Mouse (Mus musculus) embryonic fibroblast, embryonic 13.5 days (primary cell): ENCODE measurements around the gene Gm13289.
"Not testable (repeated sequence)": the region's sequence is repeated elsewhere in the genome, so short reads cannot be mapped to it uniquely, and the experiment has no call there.

Experiments used
- CTCF ChIP-seq: IDR thresholded peaks from 2 replicates; pipeline ENCODE4 v1.5.1; 2011; ENCODE audit warnings: mild to moderate bottlenecking, control low read depth, low read length, moderate library complexity, borderline replicate concordance; ENCODE audit not compliant: insufficient read depth
- POLR2A ChIP-seq: IDR thresholded peaks from 2 replicates; pipeline ENCODE4 v1.6.1; 2011; ENCODE audit warnings: low read depth, mild to moderate bottlenecking, control low read depth, low read length, moderate library complexity

DNA sequence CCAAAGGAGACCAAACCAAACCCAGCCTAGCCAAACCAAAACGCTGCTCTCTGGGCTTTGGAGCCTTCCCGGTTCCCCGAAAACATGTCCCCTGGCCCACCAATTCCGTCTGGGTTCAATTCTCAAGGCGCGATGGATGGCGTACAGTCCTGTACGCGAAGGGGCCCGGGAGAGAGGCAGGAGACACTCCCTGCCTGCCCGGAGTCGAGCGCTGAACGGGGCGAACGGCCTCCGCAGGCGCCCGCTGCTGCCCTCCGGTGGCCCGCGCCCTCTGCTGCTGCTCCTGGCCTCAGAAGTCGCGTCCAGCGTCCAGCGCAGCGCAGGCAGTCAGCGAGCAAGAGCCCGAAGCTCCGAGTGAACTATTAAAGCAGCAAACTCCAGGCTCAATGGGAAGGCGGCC is 5.6 kb downstream of the Gm13289 start:
- not testable (repeated sequence) for TF ChIP-seq POLR2A, CTCF
